Mouse (Mus musculus): ENCODE data around the gene Stard3.
A peak's percentile ranks its signal among the peaks of the same experiment; 100 is the strongest.
"Not testable (repeated sequence)": the region's sequence is repeated elsewhere in the genome, so short reads cannot be mapped to it uniquely, and the experiment has no call there.

Gene Stard3

GRCm38 (mm10) chr11:98373244-98373643 is 15.1 kb downstream of the Stard3 start:
- DNase-seq (ENCODE audit: low spot score in 2 of 2) = no peak

DNA sequence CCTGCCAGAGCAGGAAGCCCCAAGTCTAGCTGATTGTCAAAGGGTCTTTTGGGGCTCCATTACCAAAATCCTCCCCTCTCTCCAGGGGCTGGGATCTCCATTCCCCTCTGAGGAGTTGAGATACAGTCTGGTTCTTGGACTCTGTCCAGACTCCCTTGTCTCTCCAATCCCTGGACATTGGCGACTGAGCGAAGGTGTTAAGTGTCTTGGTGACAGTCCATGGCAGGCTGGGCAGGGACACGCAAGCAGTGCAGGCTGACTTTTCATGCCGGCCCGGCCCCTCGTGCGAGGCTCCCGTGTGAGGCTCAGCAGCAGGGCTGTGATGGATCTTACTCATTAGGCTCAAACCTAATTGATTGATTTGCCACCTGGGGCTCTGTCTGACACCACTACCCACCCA is 16.1 kb downstream of the Stard3 start:
- DNase-seq (ENCODE audit: low spot score in 2 of 2) = peak; percentile 62 to 71

GRCm38 (mm10) chr11:98376756-98377155 is 18.6 kb downstream of the Stard3 start:
- no peak for DNase-seq (ENCODE audit: low spot score in 2 of 2)

- peak; percentile 82 to 84 for DNase-seq (ENCODE audit: low spot score in 2 of 2)
These were observed 19.6 kb downstream of the Stard3 start for GRCm38 (mm10) chr11:98377787-98378186.

- DNase-seq (ENCODE audit: low spot score in 2 of 2) = peak; percentile 66 to 71
These were observed 21.2 kb downstream of the Stard3 start for GRCm38 (mm10) chr11:98379379-98379778.

DNA sequence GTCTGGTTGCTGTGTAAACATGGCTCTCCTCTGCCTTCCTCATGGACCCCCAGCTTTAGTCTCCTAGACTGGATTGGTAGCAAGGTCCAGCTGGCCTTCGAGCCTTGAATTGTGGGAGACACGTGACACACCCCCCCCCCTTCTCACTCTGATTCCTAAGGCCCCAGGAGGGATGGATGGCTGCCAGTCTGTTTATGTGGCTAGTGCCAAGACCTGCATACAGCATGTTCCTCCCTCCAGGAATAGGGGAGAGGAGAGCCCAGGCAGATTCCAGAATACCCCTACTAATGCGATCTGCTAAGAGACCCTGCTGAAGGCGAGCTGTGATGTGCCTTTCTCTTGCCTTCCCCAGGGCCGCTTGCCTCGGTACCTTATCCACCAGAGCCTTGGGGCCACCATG is 21.9 kb downstream of the Stard3 start:
- peak; percentile 51 to 55 for DNase-seq (ENCODE audit: low spot score in 2 of 2)

GRCm38 (mm10) chr11:98381651-98382050 is 23.5 kb downstream of the Stard3 start:
- no peak for DNase-seq (ENCODE audit: low spot score in 2 of 2)

DNA sequence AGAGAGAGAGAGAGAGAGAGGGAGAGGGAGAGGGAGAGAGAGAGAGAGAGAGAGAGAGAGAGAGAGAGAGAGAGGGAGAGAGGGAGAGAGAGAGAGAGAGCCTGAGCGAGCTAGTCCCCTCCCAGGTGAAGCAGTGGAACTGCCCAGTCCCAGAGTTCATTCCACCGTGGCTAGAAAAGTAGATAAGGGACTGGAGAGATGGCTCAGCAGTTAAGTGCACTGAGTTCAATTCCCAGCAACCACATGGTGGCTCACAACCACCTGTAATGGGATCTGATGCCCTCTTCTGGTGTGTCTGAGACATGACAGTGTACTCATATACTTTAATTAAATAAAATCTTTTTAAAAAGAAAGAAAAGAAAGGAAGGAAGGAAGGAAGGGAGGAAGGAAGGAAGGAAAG is 24.2 kb downstream of the Stard3 start:
- not testable (repeated sequence) for DNase-seq (ENCODE audit: low spot score in 2 of 2)

DNA sequence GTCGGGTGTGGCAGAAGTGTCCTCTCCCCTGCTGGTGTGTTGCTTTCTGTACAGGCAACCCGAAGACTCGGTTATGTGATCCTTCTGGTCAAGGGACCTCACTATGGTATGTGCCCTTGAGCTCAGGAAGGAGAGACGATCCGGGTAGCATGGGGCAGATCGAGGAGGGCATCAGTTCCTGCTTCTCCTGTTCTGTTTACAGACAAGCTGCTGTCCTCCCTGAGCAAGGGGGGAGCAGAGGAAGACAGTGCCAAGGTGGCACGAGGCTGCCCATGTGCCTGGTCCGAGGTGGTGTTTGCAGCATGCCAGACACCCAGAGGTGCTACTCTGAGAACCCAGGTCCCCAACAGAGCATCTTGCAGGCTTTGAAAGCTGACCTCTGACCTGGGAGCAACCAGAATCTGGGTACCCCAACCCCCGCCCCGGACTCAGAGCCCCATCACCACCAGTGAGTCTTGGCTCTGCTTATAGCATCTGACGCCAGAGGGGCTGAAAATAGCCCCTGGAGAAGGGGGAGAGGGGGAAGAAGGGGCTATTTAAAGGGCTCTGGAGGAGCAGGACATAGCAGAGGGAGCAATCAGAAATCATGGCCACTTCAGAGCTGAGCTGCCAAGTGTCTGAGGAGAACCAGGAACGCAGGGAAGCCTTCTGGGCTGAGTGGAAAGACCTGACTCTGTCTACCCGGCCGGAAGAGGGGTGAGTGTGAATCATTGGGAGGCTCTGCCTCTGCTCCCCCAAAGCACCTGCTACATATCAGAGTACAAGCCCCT is 25.3 kb downstream of the Stard3 start, which contains the start of gene Tcap:
Gene Tcap, plus strand, starts transcription at position 551 of the 770 bp plus-strand sequence.
- DNase-seq (ENCODE audit: low spot score in 2 of 2) = peak; percentile 70 to 80

- no peak for DNase-seq (ENCODE audit: low spot score in 2 of 2)
These were observed 26.0 kb downstream of the Stard3 start for GRCm38 (mm10) chr11:98384216-98384615.

- peak; percentile 62 to 72 for DNase-seq (ENCODE audit: low spot score in 2 of 2)
These were observed 26.8 kb downstream of the Stard3 start for GRCm38 (mm10) chr11:98384721-98385637.

GRCm38 (mm10) chr11:98385638-98386585 is 27.7 kb downstream of the Stard3 start, which contains the start of gene Pnmt:
TSS of gene Pnmt (plus strand) at chr11:98386450.
- peak; percentile 61 to 66 for DNase-seq (ENCODE audit: low spot score in 2 of 2)

DNA sequence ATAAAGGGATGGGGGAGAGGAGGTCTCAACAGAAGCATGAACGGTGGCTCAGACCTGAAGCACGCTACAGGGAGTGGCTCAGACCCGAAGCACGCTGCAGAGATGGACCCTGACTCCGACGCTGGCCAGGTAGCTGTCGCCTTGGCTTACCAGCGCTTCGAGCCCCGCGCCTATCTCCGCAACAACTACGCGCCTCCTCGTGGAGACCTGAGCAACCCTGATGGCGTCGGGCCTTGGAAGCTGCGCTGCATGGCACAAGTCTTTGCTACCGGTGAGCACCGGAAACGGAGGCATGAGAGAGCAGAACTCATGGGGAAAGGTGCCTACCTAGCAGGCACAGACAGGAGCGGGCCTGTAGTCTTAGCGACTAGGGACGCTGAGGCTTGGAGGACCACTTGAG is 28.4 kb downstream of the Stard3 start:
- DNase-seq (ENCODE audit: low spot score in 2 of 2) = no peak

GRCm38 (mm10) chr11:98387056-98387577 is 28.9 kb downstream of the Stard3 start:
- no peak for DNase-seq (ENCODE audit: low spot score in 2 of 2)

- no peak for DNase-seq (ENCODE audit: low spot score in 2 of 2)
These were observed 30.1 kb downstream of the Stard3 start for GRCm38 (mm10) chr11:98388282-98388681.

DNA sequence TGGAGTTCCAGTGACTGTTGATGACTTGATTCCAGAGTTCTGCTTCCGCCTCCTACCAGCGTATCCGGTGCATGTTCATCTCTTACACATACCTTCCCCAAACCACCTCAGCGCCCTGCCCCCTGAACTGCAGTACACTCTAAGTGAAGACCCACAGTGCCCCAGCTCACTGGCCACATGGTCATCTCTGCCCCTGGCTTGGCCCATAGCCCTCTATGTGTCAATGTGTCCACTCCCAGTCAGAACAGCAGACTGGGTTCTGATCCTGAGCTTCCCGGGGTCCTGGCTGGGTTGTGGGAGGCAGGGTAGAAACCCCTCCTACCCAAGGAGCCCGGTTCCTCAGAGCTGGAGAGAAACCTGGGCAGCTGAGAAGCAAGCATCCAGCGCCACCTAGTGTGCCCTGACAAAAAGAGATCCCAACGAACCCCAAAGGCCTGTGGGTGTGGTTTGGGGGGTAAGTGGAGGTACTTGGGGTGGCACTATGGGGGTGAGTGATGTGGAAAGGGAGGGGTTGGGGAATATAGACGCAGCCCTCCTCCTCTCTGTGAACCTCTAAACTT is 31.1 kb downstream of the Stard3 start:
- DNase-seq (ENCODE audit: low spot score in 2 of 2) = no peak

DNA sequence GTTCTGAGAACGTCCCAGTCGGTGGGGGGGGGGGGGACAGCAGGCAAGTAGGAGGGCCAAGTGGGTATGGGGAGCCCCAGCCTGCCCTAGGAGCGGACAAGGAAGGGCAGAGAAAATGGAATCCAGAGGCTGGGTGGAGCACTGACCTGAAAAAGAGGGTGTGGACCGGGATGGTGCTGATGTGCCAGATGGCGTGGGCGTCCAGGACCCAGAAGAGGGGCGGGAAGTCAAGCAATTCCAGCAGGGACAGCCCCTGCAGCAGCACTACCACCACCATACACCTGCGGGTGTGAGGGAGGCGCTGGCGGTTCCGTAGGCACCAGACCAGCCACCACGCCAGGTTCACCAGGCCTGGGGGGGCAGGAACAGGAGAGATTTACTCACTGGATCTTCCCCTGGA is 32.0 kb downstream of the Stard3 start:
- no peak for DNase-seq (ENCODE audit: low spot score in 2 of 2)

GRCm38 (mm10) chr11:98392034-98392433 is 33.9 kb downstream of the Stard3 start:
- DNase-seq (ENCODE audit: low spot score in 2 of 2) = no peak

- no peak for DNase-seq (ENCODE audit: low spot score in 2 of 2)
These were observed 34.5 kb downstream of the Stard3 start for GRCm38 (mm10) chr11:98392645-98393044.

DNA sequence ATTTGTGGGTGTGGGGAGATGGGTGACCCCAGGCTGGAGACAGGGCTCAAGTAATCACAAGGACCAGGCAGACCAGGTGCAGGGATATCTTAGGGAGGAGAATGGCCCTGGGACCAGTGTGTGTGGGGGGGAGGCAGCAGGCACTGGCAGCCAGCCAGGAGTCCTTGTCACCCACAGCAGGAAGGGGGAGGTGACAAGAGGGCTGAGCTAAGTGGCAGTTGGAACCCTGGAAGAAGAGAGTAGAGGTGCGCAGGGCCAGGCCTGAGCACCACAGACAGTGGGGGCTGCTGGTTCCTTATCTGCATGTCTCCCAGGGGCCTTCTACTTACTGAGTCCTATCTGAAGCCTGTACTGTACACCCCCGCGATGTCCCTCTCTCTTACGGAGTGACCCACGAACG is 35.1 kb downstream of the Stard3 start:
- DNase-seq (ENCODE audit: low spot score in 2 of 2) = peak in 1 of 2 experiments; percentile 53

GRCm38 (mm10) chr11:98394301-98394700 is 36.1 kb downstream of the Stard3 start:
- DNase-seq (ENCODE audit: low spot score in 2 of 2) = peak; percentile 70 to 72
